Mouse (Mus musculus) adrenal gland, postnatal 10 days (tissue): ENCODE measurements around the gene Cst11. TPM values are rescaled to one million over a fixed set of nuclear protein-coding genes. Genes with fewer than 3 reads are reported as not detected.

ENCODE experiments used
- total RNA-seq, 2 experiments: library from RNA; stranded (reverse); gene quantifications; 2 replicates each; pipeline ENCODE4 v1.2.3; 2021

Cst11 gene
- total RNA-seq, 2 experiments from 2014 or later, result not detected

Other genes with a start within 250 kb of the Cst11 start
- 10 to 100 TPM; 20.0 to 22.6 TPM for gene Nxt1, start 98.9 kb downstream of the Cst11 start, total RNA-seq
- 10 to 100 TPM; 28.1 to 31.7 TPM for gene Gzf1, start 90.5 kb downstream of the Cst11 start, total RNA-seq
- gene Napb, start 39.0 kb downstream of the Cst11 start, total RNA-seq, result 10 to 100 TPM in 1 of 2 experiments, 1 to 10 TPM in 1; 5.5 to 10.4 TPM
- gene Cstl1, start 21.1 kb downstream of the Cst11 start, total RNA-seq, result not detected
- gene 8030411F24Rik, start 10.5 kb upstream of the Cst11 start, total RNA-seq, result not detected
- not detected for gene Cst12, start 17.9 kb upstream of the Cst11 start, total RNA-seq
- 10 to 100 TPM; 60.9 to 87.0 TPM for gene Cst8, start 27.3 kb upstream of the Cst11 start, total RNA-seq
- not detected for gene Cst13, start 48.6 kb upstream of the Cst11 start, total RNA-seq
- gene Cst9, start 63.6 kb upstream of the Cst11 start, total RNA-seq, result not detected
- 1 to 10 TPM; 1.4 to 1.7 TPM for gene 9230104L09Rik, start 93.5 kb upstream of the Cst11 start, total RNA-seq
- gene Cst3, start 104.2 kb upstream of the Cst11 start, total RNA-seq, result 100 to 1,000 TPM; 839 to 876 TPM
- gene Gm1330, start 231.8 kb upstream of the Cst11 start, total RNA-seq, result not detected
- gene Gm10750, start 245.7 kb upstream of the Cst11 start, total RNA-seq, result not detected